10 mouse cellular contexts compared by ENCODE assay signal in the genomic region with DNA sequence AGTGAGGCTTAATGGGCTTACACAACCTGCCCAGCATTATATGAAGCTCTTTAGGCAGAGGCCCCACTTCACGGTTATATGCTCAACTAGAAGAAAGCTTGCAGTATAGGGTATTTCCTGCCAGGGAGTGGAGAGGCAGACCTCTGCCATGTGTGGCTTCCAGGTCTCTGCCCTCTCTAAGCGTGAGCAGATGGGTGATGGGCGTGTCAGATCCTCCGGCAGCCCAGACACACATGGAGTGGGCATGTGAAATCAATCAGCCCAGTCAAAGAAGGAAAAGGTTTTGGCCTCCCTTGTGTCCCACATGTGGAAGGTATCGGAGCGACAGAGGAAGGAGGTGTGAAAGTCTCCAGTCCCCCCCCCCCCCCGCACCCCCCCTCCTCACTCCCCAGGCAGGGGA.
DNase-seq lines count a peak whose midpoint lies in the region; ATAC-seq and TF ChIP-seq lines count a peak whose summit lies in the region.
"Had no signal": no experiment of that assay in that cellular context is flagged by ENCODE, and none has a peak within 500 bp of the region (broad histone marks: within the 10 kb centered on the region; RNA-seq: fewer than 3 reads in every experiment).

No protein-coding gene starts in this region.

- no peaks in the 10 kb centered on the region for H3K4me1 ChIP-seq in lung, embryonic 15.5 days
- no peaks in the 10 kb centered on the region for H3K4me1 ChIP-seq in lung, postnatal 0 days (ENCODE audit: insufficient read depth, low read depth, low read length)
- H3K4me1 ChIP-seq in limb, embryonic 13.5 days, result peaks cover 35% of the 10 kb centered on the region
- H3K4me1 ChIP-seq in heart, embryonic 10.5 days, result no peaks in the 10 kb centered on the region

- no peak overlapping the region for H3K9ac ChIP-seq in lung, embryonic 15.5 days
- no peak overlapping the region for H3K9ac ChIP-seq in lung, postnatal 0 days (replicated peaks; ENCODE audit: low read depth)
- H3K9ac ChIP-seq in limb, embryonic 13.5 days, result no peak overlapping the region

- H3K27ac ChIP-seq in lung, embryonic 15.5 days, result no peak overlapping the region
- no peak overlapping the region for H3K27ac ChIP-seq in lung, postnatal 0 days (ENCODE audit: low read length)
- no peak overlapping the region for H3K27ac ChIP-seq in limb, embryonic 13.5 days
- H3K27ac ChIP-seq in heart, embryonic 10.5 days, result no peak overlapping the region
- H3K27ac ChIP-seq: gastrocnemius, adult 2 months had no signal

- no peaks in the 10 kb centered on the region for H3K27me3 ChIP-seq in lung, embryonic 15.5 days
- H3K27me3 ChIP-seq in lung, postnatal 0 days (replicated peaks; ENCODE audit: insufficient read depth, low read length), result no peaks in the 10 kb centered on the region
- peaks cover 19% of the 10 kb centered on the region for H3K27me3 ChIP-seq in limb, embryonic 13.5 days
- H3K27me3 ChIP-seq in heart, embryonic 10.5 days (ENCODE audit: insufficient read depth, poor library complexity, severe bottlenecking), result peaks cover 54% of the 10 kb centered on the region

- H3K4me2 ChIP-seq in lung, embryonic 15.5 days, result no peak overlapping the region
- H3K4me2 ChIP-seq in lung, postnatal 0 days (replicated peaks; ENCODE audit: low read depth, low read length), result no peak overlapping the region
- no peak overlapping the region for H3K4me2 ChIP-seq in limb, embryonic 13.5 days (replicated peaks)

- H3K9me3 ChIP-seq in lung, embryonic 15.5 days, result no peaks in the 10 kb centered on the region
- H3K9me3 ChIP-seq in lung, postnatal 0 days (ENCODE audit: low read length), result no peaks in the 10 kb centered on the region
- no peaks in the 10 kb centered on the region for H3K9me3 ChIP-seq in limb, embryonic 13.5 days
- H3K9me3 ChIP-seq in heart, embryonic 10.5 days, result no peaks in the 10 kb centered on the region

- no peak overlapping the region for H3K4me3 ChIP-seq in lung, embryonic 15.5 days
- no peak overlapping the region for H3K4me3 ChIP-seq in lung, postnatal 0 days (ENCODE audit: low read depth, low read length)
- no peak overlapping the region for H3K4me3 ChIP-seq in limb, embryonic 13.5 days
- H3K4me3 ChIP-seq in heart, embryonic 10.5 days, result no peak overlapping the region
- H3K4me3 ChIP-seq: gastrocnemius, adult 2 months had no signal

- TF ChIP-seq EP300 in lung, postnatal 0 days (IDR thresholded peaks at IDR 0.05), result no peak

- WGBS in lung, embryonic 15.5 days, result 47% methylated on average over 7 of the region's 7 CpGs
- WGBS in lung, postnatal 0 days, result 47% methylated on average over 7 of the region's 7 CpGs
- 13% methylated on average over 7 of the region's 7 CpGs for WGBS in limb, embryonic 13.5 days
- WGBS in heart, embryonic 10.5 days, result 56% methylated on average over 7 of the region's 7 CpGs

- no peak for DNase-seq in lung, postnatal 0 days (ENCODE audit: low spot score)
- DNase-seq in embryo, embryonic 9.5 days (ENCODE audit: extremely low spot score), result peak; percentile 21
- peak; percentile 50 to 63 for DNase-seq in thymus, postnatal 36 days
- no peak for DNase-seq in layer of hippocampus, postnatal 10 days (ENCODE audit: low spot score in 2 of 2)
- DNase-seq in heart, embryonic 10.5 days (ENCODE audit: low spot score), result no peak
- no peak for DNase-seq in adrenal gland, adult (ENCODE audit: inconsistent age in 2 of 2, low spot score in 1 of 2)
- DNase-seq: gastrocnemius, adult 2 months; kidney, adult 11 months had no signal

- TF ChIP-seq CTCF in lung, postnatal 0 days (IDR thresholded peaks at IDR 0.05), result no peak

- H3K36me3 ChIP-seq in lung, embryonic 15.5 days, result no peaks in the 10 kb centered on the region
- H3K36me3 ChIP-seq in lung, postnatal 0 days (ENCODE audit: insufficient read depth, low read length), result no peaks in the 10 kb centered on the region
- H3K36me3 ChIP-seq in limb, embryonic 13.5 days, result no peaks in the 10 kb centered on the region
- no peaks in the 10 kb centered on the region for H3K36me3 ChIP-seq in heart, embryonic 10.5 days

- peak; percentile 19; the same call in 1 of the 2 replicates for ATAC-seq in lung, embryonic 15.5 days (ENCODE audit: borderline replicate concordance, extremely low read depth, low FRiP score, low TSS enrichment)
- no peak for ATAC-seq in lung, postnatal 0 days
- peak; percentile 80 for ATAC-seq in limb, embryonic 13.5 days (ENCODE audit: low FRiP score, low read depth)

Comparison
In these comparisons a context has a peak if more than half of its experiments do, and no peak if none do; other contexts are left out.
1. DNase-seq: peak in embryo, embryonic 9.5 days (single experiment) and thymus, postnatal 36 days (2 of 2); none in lung, postnatal 0 days (single experiment), layer of hippocampus, postnatal 10 days (0 of 2), heart, embryonic 10.5 days (single experiment) and adrenal gland, adult (0 of 2).